Mouse (Mus musculus) left cerebral cortex, adult 9 months (tissue): Measurements from ENCODE around the gene 6430548M08Rik.

Source experiments
- DNase-seq, 2 experiments: peaks; one replicate each; pipeline ENCODE4 v3.0.0; 2022; ENCODE audit warnings: low spot score in 2 of 2

The 6430548M08Rik gene

DNA sequence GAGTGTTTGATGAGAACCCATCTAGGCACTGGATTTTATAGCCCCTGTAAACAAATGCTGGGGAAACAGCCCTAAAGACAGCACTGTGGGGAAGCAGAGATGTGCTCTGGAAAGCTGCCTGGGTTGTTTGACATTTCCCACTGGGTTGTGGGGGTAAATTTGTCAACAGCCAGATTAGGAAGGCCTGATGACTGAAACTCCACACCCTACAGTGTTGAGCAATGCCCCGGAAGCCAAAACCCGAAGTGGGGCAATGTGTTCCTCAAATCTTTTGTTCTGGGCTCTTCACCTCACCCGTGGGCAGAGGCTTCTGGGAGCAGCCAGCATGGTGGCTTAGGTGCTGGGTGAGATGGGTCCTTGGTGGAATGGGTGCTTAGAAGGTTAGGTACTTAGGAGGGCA is 4.8 kb upstream of the 6430548M08Rik start:
- DNase-seq: no peak

DNA sequence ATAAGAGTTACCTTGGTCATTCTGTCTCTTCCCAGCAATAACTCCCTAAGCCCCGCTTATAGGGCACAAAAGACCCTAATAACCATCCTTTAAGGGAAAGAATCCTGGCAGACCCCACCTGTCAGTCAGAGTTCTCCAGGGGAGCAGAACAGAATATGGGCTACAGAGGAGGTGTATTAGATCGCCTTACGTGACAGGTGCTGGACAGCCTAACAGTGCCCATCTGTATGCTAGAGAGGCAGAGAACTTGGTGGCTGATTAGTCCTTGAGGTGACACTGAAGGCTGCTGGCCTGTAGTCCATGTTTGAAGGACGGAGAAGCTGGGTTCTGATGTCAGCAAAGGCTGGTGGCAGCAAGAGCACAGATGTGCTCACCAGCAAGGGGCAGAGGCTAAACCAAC is 3.0 kb upstream of the 6430548M08Rik start:
- DNase-seq: no peak

DNA sequence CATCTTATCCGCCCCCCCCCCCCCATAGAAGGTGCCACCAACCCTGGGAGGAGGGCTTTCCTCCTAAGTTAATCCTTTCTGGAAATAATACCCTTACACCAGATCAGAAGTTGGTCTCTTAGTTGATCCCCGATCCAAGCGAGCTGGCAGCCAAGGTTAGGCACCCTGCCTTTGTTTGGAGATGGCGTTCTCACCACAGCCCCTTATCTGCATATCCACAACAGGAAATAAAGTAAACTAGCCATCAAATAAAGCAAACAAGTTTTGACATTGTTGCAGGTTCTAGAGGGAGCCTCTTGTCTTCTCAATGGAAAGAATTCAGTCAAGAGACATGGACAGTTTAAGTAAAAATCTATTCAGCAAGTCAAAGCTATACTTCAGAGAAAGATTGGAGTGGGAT is 2.6 kb upstream of the 6430548M08Rik start:
- DNase-seq: no peak

DNA sequence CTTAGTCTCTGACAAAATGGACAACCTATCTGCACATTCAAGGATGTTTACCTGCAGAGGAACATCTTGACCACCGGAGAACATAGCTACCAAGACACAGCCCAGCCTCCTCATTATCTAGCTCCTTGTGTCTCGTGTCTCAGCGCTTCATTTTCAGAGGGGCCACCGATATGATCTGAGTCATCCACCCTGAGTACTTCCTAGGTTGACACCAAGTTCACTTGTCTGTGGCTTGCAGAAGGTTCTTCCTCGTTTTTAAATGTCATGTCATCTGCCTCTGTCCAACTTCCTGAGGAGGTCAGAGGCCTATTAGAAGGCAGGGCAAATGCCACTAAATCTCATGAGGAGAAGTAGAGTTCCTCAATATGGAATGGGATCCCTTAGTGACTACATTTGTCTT is 1.4 kb upstream of the 6430548M08Rik start:
- no peak for DNase-seq

DNA sequence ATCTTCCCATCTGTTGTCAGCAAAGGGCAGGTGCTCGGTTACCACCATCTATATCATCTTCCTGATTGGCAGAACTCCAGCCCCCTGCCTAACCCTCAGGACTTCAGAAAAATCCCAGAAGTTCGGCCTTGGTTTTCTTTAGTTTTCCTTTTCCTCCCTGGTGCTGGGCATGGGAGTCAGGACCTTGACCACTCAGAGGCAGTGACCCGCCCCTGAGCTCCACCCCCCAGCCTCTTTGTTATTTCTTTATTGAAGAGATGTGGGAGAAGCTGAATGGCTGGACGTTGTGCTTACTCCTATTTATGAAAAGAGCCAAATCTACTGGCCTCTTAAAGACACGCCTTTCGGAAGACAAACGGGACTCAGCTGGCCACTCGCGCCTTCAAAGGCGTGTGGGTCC is 646 bp upstream of the 6430548M08Rik start:
- no peak for DNase-seq

DNA sequence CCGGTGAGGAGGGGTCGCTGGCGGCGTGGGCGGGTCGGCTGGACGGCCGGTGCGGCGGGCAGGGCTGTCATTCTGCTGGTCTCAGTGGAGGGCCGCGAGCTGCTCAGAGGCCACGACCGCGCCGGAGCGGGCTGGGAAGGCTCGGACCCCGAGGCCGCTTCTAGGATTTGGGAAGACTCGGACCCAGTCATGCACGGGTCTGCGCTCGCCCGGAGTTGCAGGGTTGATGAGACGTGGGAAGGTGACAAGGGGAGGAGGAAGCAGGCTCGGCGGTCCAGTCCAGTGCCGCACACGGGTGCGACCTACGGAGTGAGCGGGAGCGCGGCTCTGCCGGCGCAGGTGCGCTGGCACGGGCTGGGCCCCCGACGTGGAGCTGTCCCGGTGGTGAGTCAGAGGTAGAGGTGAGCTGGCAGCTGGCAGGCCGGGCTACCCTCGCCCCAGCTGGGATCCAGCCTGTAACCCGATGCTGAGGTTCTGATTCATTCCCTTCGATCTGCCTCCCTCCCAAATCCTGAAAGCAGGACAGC is 426 bp downstream of the 6430548M08Rik start:
- peak in 1 of 2 experiments; percentile 49 for DNase-seq

DNA sequence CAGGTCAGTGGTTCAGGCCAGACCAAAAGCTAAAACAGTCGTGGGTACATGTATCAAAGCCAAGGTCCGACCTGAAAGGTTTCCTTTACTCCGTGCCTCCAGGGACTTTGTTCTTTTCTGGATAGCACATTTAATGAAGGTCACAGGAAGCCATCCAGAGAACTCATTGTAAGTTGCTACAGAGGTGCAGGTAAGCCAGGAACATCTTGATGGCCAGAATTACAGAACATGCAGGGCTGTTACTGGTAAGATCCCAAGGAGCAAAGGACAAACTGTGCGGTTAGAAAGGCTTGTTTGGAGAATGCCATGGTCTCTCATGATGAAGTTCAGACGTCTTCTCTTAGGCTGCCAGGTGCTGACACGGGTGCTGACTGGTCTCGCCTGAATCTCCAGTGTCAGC is 2.6 kb downstream of the 6430548M08Rik start:
- DNase-seq: no peak

DNA sequence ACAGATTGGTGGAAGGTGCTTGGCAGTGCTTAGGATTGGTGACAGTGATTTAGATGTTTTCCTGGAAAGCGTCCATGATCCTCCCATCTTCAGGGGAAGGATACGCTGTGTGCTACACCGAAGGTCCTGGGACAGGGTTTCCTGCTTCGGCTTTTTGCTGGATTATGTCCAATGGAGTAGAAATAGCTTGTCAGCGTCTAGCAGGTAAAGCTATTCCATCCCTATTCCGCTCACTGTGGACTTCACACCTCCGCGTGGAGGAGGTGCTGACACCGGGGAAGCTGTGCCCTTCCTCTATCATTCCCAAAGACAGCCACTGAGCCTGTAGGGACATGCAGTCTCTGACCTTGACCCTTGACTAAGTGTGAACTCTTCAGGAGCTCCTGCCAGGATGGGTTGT is 4.2 kb downstream of the 6430548M08Rik start:
- no peak for DNase-seq

DNA sequence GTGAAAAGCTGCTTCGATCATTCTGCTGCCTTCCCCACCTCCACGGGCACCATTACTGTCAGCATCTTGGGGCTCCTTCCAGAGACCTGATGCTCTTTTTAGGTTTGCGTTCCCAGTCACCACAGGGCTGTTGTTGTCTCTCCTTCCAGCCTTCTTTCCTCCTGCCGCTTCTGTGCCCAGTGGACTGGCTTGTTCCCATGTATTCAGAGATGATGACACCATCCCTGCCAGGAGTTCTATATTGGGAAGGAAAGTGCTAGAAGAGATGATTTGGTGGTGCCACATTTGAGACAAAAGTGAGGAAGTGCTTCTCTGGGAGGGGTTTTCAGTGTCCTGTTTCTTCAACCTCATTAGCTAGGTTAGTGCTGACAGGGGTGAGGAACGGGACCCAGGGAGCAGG is 4.9 kb downstream of the 6430548M08Rik start:
- peak in 1 of 2 experiments; percentile 55 for DNase-seq

DNA sequence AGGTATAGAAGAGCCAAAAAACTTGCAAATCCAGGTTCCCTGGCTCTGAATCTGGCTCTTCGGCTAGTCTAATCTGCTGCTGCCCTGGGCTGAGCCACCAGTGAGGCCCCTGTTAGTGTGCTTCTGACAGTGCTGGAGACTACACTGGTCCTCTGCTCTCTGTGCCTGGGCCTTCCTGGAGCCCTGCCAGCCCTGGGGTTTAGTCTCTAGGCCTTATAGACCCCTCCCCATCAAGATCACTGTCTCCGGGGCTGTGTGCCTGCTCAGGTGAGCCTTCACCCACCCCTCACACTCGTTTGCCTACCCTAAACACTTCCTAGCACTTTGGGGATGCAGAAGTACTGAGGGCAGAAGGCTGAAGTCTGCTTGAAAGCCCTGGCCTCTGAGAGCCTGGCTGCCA is 5.5 kb downstream of the 6430548M08Rik start:
- DNase-seq: no peak

DNA sequence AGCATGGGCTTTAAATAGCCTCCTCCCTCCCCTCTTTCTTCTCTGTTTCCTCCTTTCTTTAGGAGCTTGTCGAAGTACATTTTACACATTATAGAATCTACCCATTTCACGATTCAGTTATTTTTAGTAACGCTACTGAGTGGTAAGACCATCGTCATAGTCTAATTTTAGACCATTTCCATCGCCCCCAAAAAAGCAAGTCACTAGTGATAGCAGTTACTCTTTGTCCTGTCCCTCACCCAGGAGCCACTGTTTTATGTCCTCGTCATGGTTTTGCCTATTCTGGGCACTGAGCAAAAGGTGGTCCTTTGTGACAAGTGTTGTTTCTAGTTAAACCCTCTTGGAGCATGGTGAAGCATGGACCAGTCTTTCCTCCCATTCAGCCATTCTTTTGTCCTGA is 6.0 kb downstream of the 6430548M08Rik start:
- DNase-seq: no peak

DNA sequence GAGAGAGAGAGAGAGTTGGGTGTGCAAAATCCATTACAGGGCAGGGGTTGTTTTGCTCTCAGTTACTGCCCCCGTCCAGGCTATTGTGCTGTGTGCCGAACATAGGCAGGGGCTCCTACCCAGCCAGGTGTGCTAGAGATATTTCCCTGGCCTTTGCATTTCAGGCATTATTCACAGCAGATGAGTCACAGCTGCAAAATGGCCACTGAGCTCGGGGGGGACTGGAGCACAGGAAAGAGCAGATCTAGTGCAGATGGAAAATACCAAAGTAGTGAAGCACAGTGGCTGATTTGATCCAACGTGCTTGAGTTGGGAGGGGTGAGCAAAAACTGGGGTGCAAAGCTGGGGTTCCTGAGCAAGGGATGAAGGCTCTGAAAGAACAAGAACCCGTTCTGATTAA is 7.0 kb downstream of the 6430548M08Rik start:
- DNase-seq: no peak

DNA sequence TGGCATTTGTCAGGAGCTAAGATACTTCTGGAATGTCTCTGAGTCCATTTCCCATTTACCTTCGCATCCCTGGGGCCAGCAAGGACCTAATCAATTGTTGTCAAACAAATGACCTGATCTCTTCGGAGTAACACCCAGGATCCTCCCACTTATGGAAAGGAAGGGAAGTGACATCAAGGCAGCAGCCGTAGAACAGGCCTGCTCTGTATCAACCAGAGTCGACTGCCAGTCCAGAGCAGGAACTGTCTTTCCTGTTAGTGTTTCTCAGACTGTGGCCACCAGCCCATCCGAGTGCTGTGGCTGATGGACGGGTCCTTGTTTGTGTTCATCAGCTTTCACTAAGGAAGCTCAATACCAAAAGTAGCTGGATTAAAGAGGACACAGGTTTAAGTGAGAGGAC is 10.3 kb downstream of the 6430548M08Rik start:
- DNase-seq: no peak

DNA sequence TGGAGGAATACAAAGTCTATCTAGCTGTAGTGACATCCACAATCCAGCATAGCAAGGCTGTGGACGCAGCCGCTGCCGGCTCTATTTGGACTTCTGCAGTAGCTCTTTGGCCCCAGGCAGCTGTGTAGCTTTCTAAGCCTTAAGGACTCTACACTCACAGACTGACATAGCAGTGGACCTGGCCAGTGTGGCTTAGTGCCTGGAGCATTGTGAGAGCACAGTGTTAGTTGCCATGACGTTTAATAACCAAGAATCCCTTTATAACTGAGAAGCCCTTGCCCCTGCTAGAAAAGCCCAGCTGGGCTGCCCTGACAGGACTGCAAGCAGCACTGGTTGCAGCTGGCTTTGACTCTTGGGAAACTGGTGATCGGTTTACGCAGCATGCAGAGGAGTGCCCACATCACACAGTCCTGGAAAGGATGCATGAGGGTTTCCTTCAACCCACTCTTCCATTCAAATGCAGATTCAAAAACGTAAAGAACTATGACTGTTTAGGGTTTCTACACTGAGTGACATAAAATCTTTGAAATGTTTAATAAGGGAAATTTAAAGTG is 11.0 kb downstream of the 6430548M08Rik start:
- no peak for DNase-seq

DNA sequence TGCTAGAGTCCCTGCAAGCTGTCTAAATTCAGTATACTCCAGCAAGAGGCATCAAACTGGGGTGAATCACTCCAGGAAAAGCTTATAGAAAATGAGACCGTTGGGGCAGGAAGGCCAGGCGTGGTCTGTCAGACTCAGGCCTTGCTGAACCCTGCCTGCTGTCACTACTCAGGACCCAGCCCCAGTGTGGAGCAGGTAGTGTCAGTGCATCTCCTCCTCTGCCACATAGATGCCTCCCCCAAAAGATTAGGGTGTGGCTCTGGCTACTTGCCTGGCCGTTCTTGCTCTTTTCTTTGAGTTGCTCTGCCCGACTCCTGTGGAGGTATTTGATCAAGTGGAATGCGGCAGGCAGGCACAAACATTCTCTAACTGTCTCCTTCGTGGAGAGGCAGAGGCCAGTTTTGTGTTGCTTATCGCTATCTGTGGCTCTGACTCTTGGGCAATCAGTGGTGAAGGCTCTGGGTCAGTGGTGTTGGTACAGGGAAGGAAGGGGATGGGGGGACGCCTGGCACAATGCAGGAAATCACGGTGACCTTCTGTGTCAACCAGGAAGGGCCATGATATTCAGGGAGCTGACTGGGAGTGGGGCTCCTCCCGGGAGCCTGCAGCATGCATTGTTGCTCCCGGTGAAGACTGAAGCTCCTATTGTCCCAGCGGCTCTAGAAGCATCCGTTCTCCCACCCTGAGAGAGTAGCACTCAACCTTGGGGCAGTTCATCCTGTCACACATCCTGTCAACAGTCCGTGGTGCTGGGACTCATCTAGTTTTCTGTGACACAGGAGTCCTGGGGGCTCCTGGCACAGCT is 12.6 kb downstream of the 6430548M08Rik start:
- no peak for DNase-seq

DNA sequence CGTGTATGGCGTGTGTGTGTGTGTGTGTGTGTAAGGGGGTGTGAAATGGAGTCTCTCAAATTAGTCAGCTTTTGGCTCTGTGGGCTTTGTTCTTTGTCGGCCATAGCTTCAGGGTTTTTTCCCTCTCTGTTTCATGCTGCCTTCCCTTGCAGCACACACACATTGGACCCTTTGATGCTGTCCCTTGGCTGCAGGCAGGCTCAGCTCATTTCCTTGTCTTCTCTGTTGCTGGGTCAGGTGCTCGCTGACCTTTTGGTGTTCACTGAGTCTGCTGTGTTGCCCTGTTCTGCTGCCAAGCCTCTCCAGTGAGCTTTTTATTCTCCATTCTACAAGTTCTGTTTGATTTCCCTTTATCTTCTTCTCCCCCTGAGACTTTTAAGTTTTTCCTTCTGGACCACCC is 15.6 kb downstream of the 6430548M08Rik start:
- no peak for DNase-seq

DNA sequence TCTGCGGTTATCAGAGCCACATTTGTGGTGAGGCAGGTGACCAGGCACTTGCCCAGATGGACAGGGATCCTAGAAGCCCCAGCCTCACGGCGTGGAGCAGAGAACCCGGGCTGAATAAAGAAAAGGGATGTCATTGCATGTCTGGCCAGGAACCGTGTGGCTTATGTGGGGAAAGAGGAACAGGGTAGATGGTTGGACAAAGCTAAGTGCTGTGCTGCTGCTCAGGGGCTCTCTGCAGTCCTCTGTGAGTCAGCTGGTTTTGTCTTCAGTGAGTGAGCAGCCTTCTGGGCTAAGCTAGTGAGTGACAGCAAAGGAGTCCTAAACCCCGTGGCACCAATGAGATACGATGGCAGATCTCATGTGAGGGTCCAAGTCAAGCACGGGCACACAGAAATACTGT is 17.2 kb downstream of the 6430548M08Rik start:
- no peak for DNase-seq

DNA sequence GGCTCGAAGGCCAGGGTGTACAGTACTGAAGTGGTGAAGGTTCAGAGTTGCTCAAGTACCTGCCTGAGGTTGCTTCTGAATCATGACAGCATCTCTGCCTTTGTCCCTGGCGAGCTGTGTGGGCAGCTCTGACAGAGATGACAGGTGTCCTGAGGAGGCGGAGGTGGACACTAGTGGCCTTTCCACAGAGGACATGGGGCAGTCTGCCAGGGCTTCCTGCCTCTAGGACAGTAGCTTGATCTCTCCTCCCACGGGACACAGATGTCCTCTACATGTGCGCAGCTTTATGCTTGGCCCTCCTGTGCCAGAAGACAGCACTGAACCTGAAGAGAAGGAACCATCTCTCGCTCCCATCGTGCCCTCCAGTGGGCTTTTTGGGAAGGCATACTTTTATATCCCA is 19.2 kb downstream of the 6430548M08Rik start:
- no peak for DNase-seq

DNA sequence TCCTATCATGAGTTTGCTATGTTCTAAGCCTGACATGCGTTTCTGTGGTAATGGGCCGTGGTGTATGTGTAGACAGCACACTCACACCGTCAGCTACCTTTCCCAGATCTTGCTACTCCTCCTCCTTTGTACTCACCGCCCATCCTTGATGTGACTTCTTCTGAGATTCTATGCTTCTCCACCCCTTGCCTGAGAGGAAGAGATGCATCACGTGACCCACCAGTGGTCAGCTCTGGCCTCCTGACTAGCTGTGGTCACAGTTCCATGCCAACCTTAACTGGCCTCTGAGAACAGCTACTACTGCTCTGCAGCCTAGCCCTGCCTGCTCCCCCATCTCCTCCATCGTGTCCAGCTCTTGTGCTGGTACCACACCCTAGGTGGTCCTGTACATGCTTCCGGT is 21.7 kb downstream of the 6430548M08Rik start:
- no peak for DNase-seq

DNA sequence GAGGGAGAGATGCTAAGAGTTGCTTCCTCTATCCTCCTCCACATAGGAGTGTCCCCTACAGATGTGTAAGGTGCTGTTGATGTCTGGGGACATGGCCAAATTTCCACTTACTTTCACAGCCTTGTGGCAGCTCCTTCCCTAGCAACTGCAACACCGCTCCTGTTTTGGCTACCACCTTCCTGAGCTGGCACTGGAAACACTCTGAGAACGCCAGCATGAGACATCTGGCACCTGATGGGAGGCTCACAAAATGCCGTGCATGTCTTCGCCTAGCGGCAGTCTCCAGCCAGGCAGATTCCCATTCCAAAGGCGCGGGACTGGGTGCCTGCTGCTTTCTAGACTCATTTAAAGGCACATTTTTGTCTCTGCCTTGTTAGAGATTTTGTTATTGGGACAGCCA is 22.7 kb downstream of the 6430548M08Rik start:
- peak; percentile 66 to 91 for DNase-seq

DNA sequence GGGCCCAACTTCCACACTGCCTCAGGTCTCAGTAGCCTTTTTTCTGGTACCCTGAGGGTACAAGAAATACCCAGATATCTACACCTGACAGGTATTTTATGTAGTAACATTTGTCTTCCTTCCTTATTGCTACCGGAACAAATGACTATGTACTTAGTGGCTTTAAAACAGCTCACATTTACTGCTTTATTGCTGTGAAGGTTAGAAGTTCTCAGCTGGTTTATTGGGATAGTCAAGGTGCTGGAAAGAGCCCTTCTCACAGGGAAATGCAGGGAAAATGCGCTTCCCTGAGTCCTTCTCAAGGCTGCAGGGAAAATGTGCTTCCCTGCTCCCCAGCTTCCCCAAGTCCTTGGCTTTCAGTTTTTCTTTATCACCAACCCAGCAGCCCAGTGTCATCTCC is 25.0 kb downstream of the 6430548M08Rik start:
- DNase-seq: no peak

DNA sequence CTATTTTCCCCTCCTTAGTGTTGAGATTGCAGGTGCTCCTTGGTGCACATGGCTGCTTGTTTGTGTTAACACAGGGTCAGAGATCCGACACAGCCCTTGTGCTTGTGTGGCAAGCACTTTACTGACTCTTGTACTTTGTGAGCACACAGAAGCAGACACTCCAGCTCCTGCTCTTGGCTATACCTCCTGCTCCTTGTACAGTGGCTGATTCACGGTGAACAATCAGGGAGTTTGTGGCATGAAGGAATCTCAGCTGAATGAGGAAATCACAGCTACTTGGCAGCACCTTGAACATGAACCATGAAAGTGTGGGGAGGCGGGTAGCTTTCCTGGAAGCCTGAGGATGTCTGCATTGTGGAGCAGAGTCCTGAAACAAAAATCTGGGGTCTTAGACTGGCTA is 26.8 kb downstream of the 6430548M08Rik start:
- DNase-seq: no peak

DNA sequence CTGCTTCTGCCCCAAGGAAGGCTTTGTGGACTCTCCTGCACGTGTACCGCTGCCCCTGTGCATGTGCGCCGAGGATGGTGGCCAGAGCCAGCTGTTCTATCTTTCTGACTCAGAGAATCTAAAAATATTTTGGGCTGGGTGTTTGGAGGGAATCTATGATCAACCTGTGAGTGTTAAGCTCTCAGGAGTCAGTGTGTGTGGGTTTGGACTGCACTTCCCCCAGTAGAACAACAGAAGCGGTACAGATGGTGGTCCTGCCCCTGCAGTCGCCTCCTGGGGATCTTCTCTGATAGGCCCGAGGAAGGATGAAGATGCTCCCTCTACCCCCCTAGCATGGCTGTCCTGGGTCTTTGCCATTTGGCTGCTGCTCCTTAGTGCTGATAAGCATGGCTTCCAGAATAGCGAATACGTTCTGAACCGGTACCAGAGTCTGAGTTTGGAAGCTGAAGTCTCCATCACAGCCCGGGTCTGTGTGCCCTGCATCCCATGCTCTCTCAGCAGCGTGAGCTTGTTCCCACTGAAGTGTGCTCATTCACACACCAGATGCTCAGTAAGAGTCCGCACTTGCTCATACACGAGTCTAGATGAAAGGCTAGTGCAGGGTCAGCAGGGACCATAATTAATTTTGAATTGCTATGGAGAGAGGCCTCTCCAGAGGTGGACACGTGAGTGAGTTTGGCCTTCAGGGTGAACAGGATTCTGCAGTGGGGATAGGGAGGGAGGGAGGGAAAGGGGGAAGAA is 30.1 kb downstream of the 6430548M08Rik start:
- peak; percentile 61 to 78 for DNase-seq
